Mouse (Mus musculus) heart, postnatal 0 days (tissue): ENCODE measurements around the gene Rfx2. TPM values are rescaled to one million over a fixed set of nuclear protein-coding genes. Genes with fewer than 3 reads are reported as not detected.

Source experiments
- ATAC-seq: fragments of 200-750 bp; cut with Nextera tagmentation; 2 replicates; pipeline ENCODE4 v1.8.0; 2017; ENCODE audit warnings: low read depth, moderate number of reproducible peaks, moderate library complexity; ENCODE audit not compliant: insufficient read depth
- DNase-seq: peaks from one replicate; pipeline ENCODE4 v3.0.0-alpha.2; 2016; ENCODE audit warnings: low spot score
- H3K27ac ChIP-seq: fragments of 300-500 bp; sonication (generic); 2 replicates; pipeline ENCODE4 v1.5.1; 2014; ENCODE audit warnings: low read depth, mild to moderate bottlenecking
- H3K27me3 ChIP-seq: fragments of 300-500 bp; sonication (generic); 2 replicates; pipeline ENCODE4 v1.6.1; 2014; ENCODE audit warnings: low read length, mixed read lengths; ENCODE audit not compliant: control insufficient read depth, insufficient read depth
- H3K36me3 ChIP-seq: fragments of 300-500 bp; sonication (generic); replicated peaks from 2 replicates; pipeline ENCODE4 v1.6.1; 2014; ENCODE audit warnings: low read length, mixed read lengths; ENCODE audit not compliant: control insufficient read depth, insufficient read depth
- H3K4me1 ChIP-seq: fragments of 300-500 bp; sonication (generic); 2 replicates; pipeline ENCODE4 v1.6.1; 2014; ENCODE audit warnings: antibody characterized with exemption; ENCODE audit not compliant: control insufficient read depth, insufficient read depth
- H3K4me2 ChIP-seq: fragments of 300-500 bp; sonication (generic); 2 replicates; pipeline ENCODE4 v1.6.1; 2014; ENCODE audit warnings: low read depth, mild to moderate bottlenecking, low read length, moderate library complexity
- H3K4me3 ChIP-seq: fragments of 300-500 bp; sonication (generic); 2 replicates; pipeline ENCODE4 v1.5.1; 2014; ENCODE audit warnings: low read depth, low read length
- H3K9ac ChIP-seq: fragments of 300-500 bp; sonication (generic); replicated peaks from 2 replicates; pipeline ENCODE4 v1.6.1; 2014; ENCODE audit warnings: low read depth, low read length, mixed read lengths
- H3K9me3 ChIP-seq: fragments of 300-500 bp; sonication (generic); replicated peaks from 2 replicates; pipeline ENCODE4 v1.6.1; 2016; ENCODE audit warnings: low read length; ENCODE audit not compliant: control insufficient read depth
- CTCF ChIP-seq: IDR thresholded peaks from 2 replicates; pipeline ENCODE4 v1.5.1; 2016; ENCODE audit warnings: antibody characterized with exemption, control low read depth, low read depth
- EP300 ChIP-seq: IDR thresholded peaks from 2 replicates; pipeline ENCODE4 v1.6.1; 2016; ENCODE audit warnings: antibody characterized with exemption, low read depth
- WGBS: fragments of 180-500 bp; shearing (Covaris S2); extraction: QIAGEN DNeasy Blood & Tissue Kit; methylation state at CpG from one replicate; pipeline ENCODE4 v1.1.7; 2014; 5-methylcytosine and 5-hydroxymethylcytosine counted together
- polyA plus RNA-seq: library from polyadenylated mRNA; unstranded; fragments of >200 nt; fragmentation: Nextera tagmentation; extraction: Ambion mirVana; gene quantifications from 2 replicates; pipeline ENCODE4 v1.2.1, GENCODE M21; 2015
- total RNA-seq: library from RNA; depleted of rRNA; stranded (reverse); fragments of >200 nt; gene quantifications from 2 replicates; pipeline ENCODE4 v1.2.3, GENCODE M21; 2014; ENCODE audit warnings: low replicate concordance

Rfx2 gene
- total and polyA plus RNA-seq, 2 experiments from 2014 or later, result 3.5 to 17.9 TPM

DNA sequence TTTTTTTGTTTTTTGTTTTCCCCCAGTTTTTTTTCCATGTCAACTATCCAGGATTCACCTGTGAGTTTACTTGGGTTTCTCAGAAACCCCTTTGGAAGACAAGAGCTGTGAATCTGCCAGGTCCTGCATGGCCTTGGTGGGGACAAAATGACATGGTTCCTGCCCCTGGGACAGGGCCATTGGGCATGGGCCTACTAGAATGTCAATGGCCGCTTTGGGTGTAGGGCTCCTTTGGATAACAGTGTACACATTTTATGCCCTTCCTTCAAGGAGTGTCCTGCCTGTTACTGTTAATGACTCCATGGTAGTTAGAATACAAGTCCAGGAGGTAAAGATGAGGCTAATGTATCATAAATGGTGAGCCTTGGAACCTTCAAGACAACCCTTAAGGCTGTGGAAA lies 2.1 kb upstream of the Rfx2 start:
- 81% methylated on average over 1 of the region's 1 CpGs for WGBS
- no peaks in the 10 kb centered on the region for H3K36me3 ChIP-seq
- no peak overlapping the region for H3K4me2 ChIP-seq
- TF ChIP-seq CTCF (no peak), EP300 (no peak)
- no peak overlapping the region for H3K4me3 ChIP-seq
- ATAC-seq (no peak), DNase-seq (no peak)
- H3K4me1 ChIP-seq, result no peaks in the 10 kb centered on the region
- H3K9me3 ChIP-seq, result no peaks in the 10 kb centered on the region
- 0 out of 2 replicates have a peak, but pooled peaks cover 3% of the 10 kb centered on the region for H3K27me3 ChIP-seq
- H3K27ac ChIP-seq, result no peak overlapping the region
- H3K9ac ChIP-seq, result no peak overlapping the region

DNA sequence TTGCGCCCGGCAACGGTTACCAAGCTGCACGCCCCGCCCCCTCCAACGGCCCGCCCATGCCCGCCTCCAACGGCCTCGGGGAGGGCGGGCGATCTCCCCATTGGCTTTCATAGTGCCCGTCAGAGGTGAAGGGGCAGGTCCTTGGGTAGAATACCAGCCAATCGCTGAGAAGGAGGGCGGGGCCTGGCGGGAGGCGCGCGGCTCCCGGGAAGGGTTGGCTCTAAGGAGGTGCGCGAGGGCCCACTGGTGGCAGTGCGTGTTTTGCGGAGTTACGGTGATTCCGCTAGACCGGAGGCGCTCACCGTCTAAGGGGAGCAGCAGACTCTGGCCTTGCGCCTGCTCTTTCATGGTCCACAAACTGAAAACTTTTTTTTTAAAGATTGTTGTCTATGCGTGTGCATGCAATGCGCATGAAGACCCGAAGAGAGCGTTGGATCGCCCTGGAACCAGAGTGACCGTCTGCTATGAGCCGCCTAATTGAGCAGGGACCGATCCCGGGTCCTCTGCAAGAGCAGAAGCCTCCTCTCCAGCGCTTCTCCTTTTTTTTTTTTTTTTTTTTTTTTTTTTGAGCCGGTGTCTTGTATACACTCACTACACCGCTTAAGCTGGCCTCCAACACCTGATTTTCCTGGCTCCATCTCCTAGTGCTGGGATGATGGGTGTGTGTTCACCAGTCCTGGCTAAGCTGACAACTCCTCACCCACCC lies 451 bp upstream of the Rfx2 start:
- ATAC-seq (peak; percentile 99), DNase-seq (peak; percentile 98)
- H3K9me3 ChIP-seq, result no peaks in the 10 kb centered on the region
- H3K4me2 ChIP-seq, result peak overlapping the region; percentile 93
- H3K9ac ChIP-seq, result no peak overlapping the region
- no peak overlapping the region for H3K27ac ChIP-seq
- H3K4me3 ChIP-seq, result peak overlapping the region; percentile 78
- no peaks in the 10 kb centered on the region for H3K4me1 ChIP-seq
- H3K36me3 ChIP-seq, result no peaks in the 10 kb centered on the region
- WGBS, result under 1% methylated on average over 41 of the region's 42 CpGs
- H3K27me3 ChIP-seq, result no peaks in the 10 kb centered on the region
- TF ChIP-seq CTCF (peak; percentile 53), EP300 (no peak)

DNA sequence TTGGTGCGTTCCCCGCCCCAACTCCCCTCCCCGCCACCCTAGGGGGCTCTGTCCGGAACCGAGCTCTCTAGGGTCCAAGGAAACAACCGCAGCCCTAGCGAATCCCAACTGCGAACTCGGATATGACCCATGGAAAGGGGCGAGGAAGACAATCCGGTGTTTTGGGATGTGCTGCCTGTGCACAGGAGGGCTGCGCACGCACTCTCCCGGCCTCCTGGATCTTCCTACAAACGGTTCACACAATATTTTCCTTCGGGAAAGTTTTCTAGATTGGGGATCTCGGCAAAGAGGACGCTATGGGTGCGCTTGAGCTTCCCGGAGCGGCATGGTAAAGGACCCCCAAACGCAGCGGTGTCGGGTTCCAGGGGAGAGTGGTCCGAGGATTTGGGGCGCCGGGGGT lies 1.0 kb downstream of the Rfx2 start:
- H3K27me3 ChIP-seq, result no peaks in the 10 kb centered on the region
- peak overlapping the region; percentile 78 for H3K4me3 ChIP-seq
- H3K36me3 ChIP-seq, result no peaks in the 10 kb centered on the region
- peak overlapping the region; percentile 93 for H3K4me2 ChIP-seq
- no peaks in the 10 kb centered on the region for H3K4me1 ChIP-seq
- peak overlapping the region; percentile 57; the same call in 1 of the 2 replicates for H3K9ac ChIP-seq
- H3K27ac ChIP-seq, result no peak overlapping the region
- H3K9me3 ChIP-seq, result no peaks in the 10 kb centered on the region
- WGBS, result 3% methylated on average over 27 of the region's 27 CpGs
- TF ChIP-seq EP300, result no peak
- no peak for TF ChIP-seq CTCF
- no peak for ATAC-seq
- no peak for DNase-seq

DNA sequence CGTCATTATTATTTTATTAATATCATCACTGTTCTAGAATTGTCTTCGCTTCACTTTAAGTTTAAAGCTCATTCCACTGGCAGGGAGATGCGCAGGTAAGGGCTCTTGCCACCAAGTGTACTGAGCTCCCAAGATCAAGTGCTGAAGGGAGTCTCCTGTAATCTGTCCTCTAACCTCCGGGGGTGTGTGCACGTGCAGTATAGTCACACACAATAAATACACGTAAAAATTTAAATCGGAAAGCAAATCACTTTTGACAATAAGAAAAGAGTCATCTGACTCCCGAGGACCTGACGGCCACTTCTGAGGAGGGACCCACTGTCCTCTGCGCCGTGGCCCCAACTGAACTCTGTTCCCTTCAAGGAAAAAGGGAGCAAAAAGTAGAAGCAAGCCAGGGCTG lies 1.6 kb downstream of the Rfx2 start:
- no peaks in the 10 kb centered on the region for H3K36me3 ChIP-seq
- no peaks in the 10 kb centered on the region for H3K27me3 ChIP-seq
- peak overlapping the region; percentile 78 for H3K4me3 ChIP-seq
- ATAC-seq (no peak), DNase-seq (no peak)
- peak overlapping the region; percentile 57; the same call in 1 of the 2 replicates for H3K9ac ChIP-seq
- no peaks in the 10 kb centered on the region for H3K9me3 ChIP-seq
- TF ChIP-seq CTCF (no peak), EP300 (no peak)
- WGBS, result 52% methylated on average over 11 of the region's 11 CpGs
- no peaks in the 10 kb centered on the region for H3K4me1 ChIP-seq
- H3K4me2 ChIP-seq, result peak overlapping the region; percentile 93
- H3K27ac ChIP-seq, result no peak overlapping the region

DNA sequence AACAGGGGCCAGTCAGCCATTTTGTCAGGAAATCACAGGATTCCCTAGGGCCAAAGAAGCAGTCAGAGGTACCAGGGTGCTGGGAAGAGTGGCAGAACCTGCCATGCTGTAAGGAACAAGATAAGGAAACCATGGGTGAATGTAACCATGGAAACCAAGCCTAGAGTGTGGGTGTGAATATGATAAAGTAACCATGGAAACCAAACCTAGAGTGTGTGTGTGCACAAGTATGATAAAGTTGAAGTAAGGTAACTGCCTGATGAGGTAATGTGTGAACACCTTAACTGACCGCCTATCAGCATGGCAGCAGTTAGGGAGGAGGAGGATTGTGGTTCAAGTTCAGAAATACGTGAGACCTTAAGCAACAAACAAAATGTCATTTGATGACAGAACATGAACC lies 4.1 kb downstream of the Rfx2 start:
- Histone ChIP-seq H3K9me3 (no peaks in the 10 kb centered on the region), H3K27ac (no peak overlapping the region), H3K4me3 (no peak overlapping the region), H3K9ac (no peak overlapping the region), H3K4me2 (no peak overlapping the region), H3K36me3 (no peaks in the 10 kb centered on the region), H3K27me3 (no peaks in the 10 kb centered on the region), H3K4me1 (no peaks in the 10 kb centered on the region)
- 92% methylated on average over 2 of the region's 2 CpGs for WGBS
- ATAC-seq, result no peak
- no peak for DNase-seq
- TF ChIP-seq EP300, result no peak
- no peak for TF ChIP-seq CTCF

DNA sequence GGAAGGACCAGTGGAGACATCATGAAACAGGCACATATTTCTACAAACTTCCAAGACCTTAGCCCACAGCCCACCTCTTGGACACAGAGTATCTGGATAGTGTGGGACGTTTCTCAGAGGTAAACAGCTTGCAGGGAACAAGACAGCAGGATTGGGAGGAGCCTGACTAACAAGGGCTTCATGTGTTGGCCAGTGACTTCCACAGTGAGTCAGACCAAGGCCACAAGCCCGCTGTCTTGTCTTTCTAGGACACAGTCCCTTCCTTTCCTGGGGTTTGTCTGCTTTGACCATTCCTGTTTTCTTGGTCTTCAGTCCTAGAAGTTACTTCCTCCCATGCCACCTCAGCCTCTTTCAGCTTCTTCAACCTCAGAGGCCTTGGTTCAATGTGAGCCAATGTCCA lies 7.5 kb downstream of the Rfx2 start:
- WGBS, result 61% methylated on average over 2 of the region's 2 CpGs
- DNase-seq (no peak), ATAC-seq (no peak)
- no peak overlapping the region for H3K27ac ChIP-seq
- no peak overlapping the region for H3K4me3 ChIP-seq
- no peaks in the 10 kb centered on the region for H3K9me3 ChIP-seq
- H3K4me2 ChIP-seq, result no peak overlapping the region
- H3K27me3 ChIP-seq, result no peaks in the 10 kb centered on the region
- no peaks in the 10 kb centered on the region for H3K36me3 ChIP-seq
- TF ChIP-seq CTCF (no peak), EP300 (no peak)
- peaks cover 9% of the 10 kb centered on the region for H3K4me1 ChIP-seq
- no peak overlapping the region for H3K9ac ChIP-seq
